Mouse (Mus musculus) C2C12 (cell line): ENCODE results near the gene Ier3. TPM values are rescaled to one million over a fixed set of nuclear protein-coding genes. Genes with fewer than 3 reads are reported as not detected.
A peak's percentile ranks its signal among the peaks of the same experiment; 100 is the strongest.

Experiments
- H3K27me3 ChIP-seq: one replicate; pipeline ENCODE4 v1.6.1; 2011; ENCODE audit not compliant: control insufficient read depth, insufficient read depth, insufficient read length
- H3K36me3 ChIP-seq: one replicate; pipeline ENCODE4 v1.6.1; 2011; ENCODE audit not compliant: control insufficient read depth, insufficient read depth
- H3K4me3 ChIP-seq: one replicate; pipeline ENCODE4 v1.5.1; 2011; ENCODE audit warnings: mild to moderate bottlenecking, control low read depth; ENCODE audit not compliant: poor library complexity, insufficient read depth, severe bottlenecking
- H3K79me2 ChIP-seq: one replicate; pipeline ENCODE4 v1.6.1; 2011; ENCODE audit not compliant: control insufficient read depth, insufficient read depth
- H3K79me3 ChIP-seq: one replicate; pipeline ENCODE4 v1.6.1; 2011; ENCODE audit warnings: low read depth, control low read depth
- H3ac ChIP-seq: one replicate; pipeline ENCODE3; 2011; ENCODE audit warnings: low read depth; ENCODE audit not compliant: control insufficient read depth, insufficient read length
- CEBPB ChIP-seq: IDR thresholded peaks from one replicate; pipeline ENCODE4 v1.6.1; 2011; ENCODE audit warnings: low read depth, mild to moderate bottlenecking, control low read depth, moderate library complexity
- CTCF ChIP-seq: IDR thresholded peaks from one replicate; pipeline ENCODE4 v1.5.1; 2011; ENCODE audit not compliant: control insufficient read depth, insufficient read depth, insufficient read length
- FOSL1 ChIP-seq: IDR thresholded peaks from one replicate; pipeline ENCODE4 v1.8.0; 2011; ENCODE audit warnings: mild to moderate bottlenecking, low read length; ENCODE audit not compliant: poor library complexity, insufficient read depth, severe bottlenecking
- MAX ChIP-seq: IDR thresholded peaks from one replicate; pipeline ENCODE4 v1.6.1; 2011; ENCODE audit warnings: mild to moderate bottlenecking, control low read depth
- MYOD1 ChIP-seq: IDR thresholded peaks from one replicate; pipeline ENCODE4 v1.6.1; 2011; ENCODE audit warnings: low read depth; ENCODE audit not compliant: control insufficient read depth, insufficient read length
- MYOG ChIP-seq: IDR thresholded peaks from one replicate; pipeline ENCODE4 v1.6.1; 2011; ENCODE audit not compliant: control insufficient read depth, insufficient read length; ENCODE audit errors: extremely low read depth
- USF1 ChIP-seq: IDR thresholded peaks from one replicate; pipeline ENCODE4 v1.6.1; 2011; ENCODE audit warnings: low read depth, mild to moderate bottlenecking, control low read depth, moderate library complexity
- polyA plus RNA-seq: library from polyadenylated mRNA; unstranded; fragments of >200 nt; fragmentation: generic; extraction: Trizol; gene quantifications from one replicate; pipeline ENCODE4 v1.2.1, GENCODE M21; 2012; ENCODE audit warnings: missing spikeins

Gene Ier3
- polyA plus RNA-seq, 1 experiment = 55.2 TPM

- peaks cover 41% of the 10 kb centered on the region for H3K36me3 ChIP-seq
- peaks cover 38% of the 10 kb centered on the region for H3K79me3 ChIP-seq
- peaks cover 42% of the 10 kb centered on the region for H3K79me2 ChIP-seq
- H3ac ChIP-seq = no peak overlapping the region
- H3K27me3 ChIP-seq = no peaks in the 10 kb centered on the region
- H3K4me3 ChIP-seq = no peak overlapping the region
- no peak for TF ChIP-seq FOSL1
- TF ChIP-seq CTCF = no peak
- no peak for TF ChIP-seq MAX
- TF ChIP-seq USF1 = no peak
- no peak for TF ChIP-seq MYOG
- TF ChIP-seq MYOD1 = no peak
- TF ChIP-seq CEBPB = no peak
Measured at GRCm38 (mm10) chr17:35832400-35833238, 11.1 kb downstream of the Ier3 start.

GRCm38 (mm10) chr17:35833239-35833751, 11.8 kb downstream of the Ier3 start:
- Histone ChIP-seq H3K27me3 (no peaks in the 10 kb centered on the region), H3ac (no peak overlapping the region), H3K79me2 (peaks cover 48% of the 10 kb centered on the region), H3K79me3 (peaks cover 40% of the 10 kb centered on the region), H3K36me3 (peaks cover 36% of the 10 kb centered on the region), H3K4me3 (no peak overlapping the region)
- TF ChIP-seq MYOG (no peak), CTCF (no peak), MAX (no peak), FOSL1 (no peak), USF1 (no peak), CEBPB (no peak), MYOD1 (no peak)

- Histone ChIP-seq H3K4me3 (no peak overlapping the region), H3K79me3 (peaks cover 44% of the 10 kb centered on the region), H3K36me3 (peaks cover 36% of the 10 kb centered on the region), H3K27me3 (no peaks in the 10 kb centered on the region), H3ac (no peak overlapping the region), H3K79me2 (peaks cover 48% of the 10 kb centered on the region)
- no peak for TF ChIP-seq CTCF
- no peak for TF ChIP-seq MYOG
- TF ChIP-seq MYOD1 = no peak
- no peak for TF ChIP-seq USF1
- no peak for TF ChIP-seq CEBPB
- TF ChIP-seq FOSL1 = no peak
- TF ChIP-seq MAX = no peak
Measured at GRCm38 (mm10) chr17:35833894-35834293, 12.4 kb downstream of the Ier3 start.

- TF ChIP-seq CTCF (no peak), MYOG (no peak), MAX (no peak), USF1 (no peak)
- Histone ChIP-seq H3ac (peak overlapping the region; percentile 25), H3K79me3 (peaks cover 44% of the 10 kb centered on the region), H3K79me2 (peaks cover 57% of the 10 kb centered on the region), H3K36me3 (peaks cover 36% of the 10 kb centered on the region), H3K4me3 (peak overlapping the region; percentile 94), H3K27me3 (no peaks in the 10 kb centered on the region)
Measured at GRCm38 (mm10) chr17:35834696-35835422, 13.4 kb downstream of the Ier3 start.

- TF ChIP-seq FOSL1 = no peak
- TF ChIP-seq USF1 = no peak
- no peak for TF ChIP-seq CEBPB
- TF ChIP-seq MYOG = no peak
- TF ChIP-seq CTCF = no peak
- no peak for TF ChIP-seq MAX
- peak overlapping the region; percentile 94 for H3K4me3 ChIP-seq
- peaks cover 44% of the 10 kb centered on the region for H3K79me3 ChIP-seq
- H3ac ChIP-seq = peak overlapping the region; percentile 25
- no peaks in the 10 kb centered on the region for H3K27me3 ChIP-seq
- peaks cover 60% of the 10 kb centered on the region for H3K79me2 ChIP-seq
- peaks cover 36% of the 10 kb centered on the region for H3K36me3 ChIP-seq
Measured at GRCm38 (mm10) chr17:35835424-35836140, 14.1 kb downstream of the Ier3 start.
